Mouse (Mus musculus) erythroblast, embryonic 14.5 days (primary cell): ENCODE measurements around the gene Hemgn.

ENCODE experiments used
- GATA1 ChIP-seq: IDR thresholded peaks from 2 replicates; pipeline ENCODE4 v1.6.1; 2012; ENCODE audit warnings: low read length, inconsistent platforms, mixed read lengths
- TAL1 ChIP-seq: IDR thresholded peaks from 3 replicates; pipeline ENCODE4 v1.6.1; 2012; ENCODE audit warnings: low read length, inconsistent platforms, mixed read lengths

GRCm38 (mm10) chr4:46359539-46360253 is 53.6 kb downstream of the Hemgn start:
- no peak for TF ChIP-seq TAL1
- no peak for TF ChIP-seq GATA1
